Mouse (Mus musculus): ENCODE measurements around the gene Slc2a4. TPM values are rescaled to one million over a fixed set of nuclear protein-coding genes. Genes with fewer than 3 reads are reported as not detected.

The Slc2a4 gene
- polyA plus RNA-seq, 1 experiment = 0.35 TPM

DNA sequence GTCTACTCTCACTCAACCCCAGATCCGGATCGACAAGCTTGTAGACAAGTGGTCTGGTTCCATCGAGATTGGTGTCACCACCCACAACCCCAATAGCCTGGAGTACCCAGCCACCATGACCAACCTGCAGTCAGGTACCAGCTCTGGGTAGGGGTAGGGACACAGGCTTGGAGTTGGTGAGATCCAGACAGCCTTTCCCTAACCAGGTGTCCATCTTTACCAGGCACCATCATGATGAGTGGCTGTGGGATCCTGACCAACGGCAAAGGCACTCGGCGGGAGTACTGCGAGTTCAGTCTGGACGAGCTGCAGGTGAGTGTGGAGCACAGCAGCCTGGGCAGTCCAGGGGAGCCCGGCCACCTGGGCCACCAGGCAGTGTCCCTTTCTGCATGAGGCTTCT is 43.7 kb downstream of the Slc2a4 start:
- TF ChIP-seq GATA1 (IDR thresholded peaks at IDR 0.05; ENCODE audit: low read length) = no peak

DNA sequence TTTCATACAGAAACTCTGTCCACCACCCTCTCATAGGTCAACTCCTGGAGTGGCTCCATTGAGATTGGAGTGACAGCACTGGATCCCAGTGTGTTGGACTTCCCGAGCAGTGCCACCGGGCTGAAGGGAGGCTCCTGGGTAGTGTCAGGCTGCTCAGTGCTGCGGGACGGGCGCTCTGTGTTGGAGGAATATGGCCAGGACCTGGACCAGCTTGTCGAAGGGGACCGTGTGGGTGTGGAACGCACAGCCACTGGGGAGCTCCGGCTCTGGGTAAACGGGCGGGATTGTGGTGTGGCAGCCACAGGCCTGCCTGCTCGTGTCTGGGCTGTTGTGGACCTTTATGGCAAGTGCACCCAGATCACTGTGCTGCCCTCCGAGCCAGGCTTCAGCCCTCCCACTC is 45.0 kb downstream of the Slc2a4 start:
- TF ChIP-seq GATA1 (IDR thresholded peaks at IDR 0.05; ENCODE audit: low read length) = no peak

DNA sequence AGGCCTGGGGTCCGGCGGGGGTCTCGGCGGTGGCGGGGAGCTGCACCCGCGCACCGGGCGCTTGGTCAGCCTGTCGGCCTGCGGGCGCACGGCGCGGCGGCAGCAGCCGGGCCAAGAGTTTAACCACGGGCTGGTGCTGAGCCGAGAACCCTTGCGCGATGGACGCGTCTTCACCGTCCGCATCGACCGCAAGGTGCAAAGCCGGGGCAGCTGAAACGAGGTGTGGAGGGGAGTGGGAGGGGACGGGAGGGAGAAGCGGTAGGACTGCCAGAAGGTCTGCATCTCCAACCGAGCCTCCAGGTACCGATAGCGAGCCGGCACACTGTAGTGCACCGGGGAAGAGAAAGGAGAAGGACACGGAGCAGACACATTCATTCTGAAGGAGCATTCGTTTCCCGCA is 46.0 kb downstream of the Slc2a4 start:
- no peak for TF ChIP-seq GATA1 (IDR thresholded peaks at IDR 0.05; ENCODE audit: low read length)

DNA sequence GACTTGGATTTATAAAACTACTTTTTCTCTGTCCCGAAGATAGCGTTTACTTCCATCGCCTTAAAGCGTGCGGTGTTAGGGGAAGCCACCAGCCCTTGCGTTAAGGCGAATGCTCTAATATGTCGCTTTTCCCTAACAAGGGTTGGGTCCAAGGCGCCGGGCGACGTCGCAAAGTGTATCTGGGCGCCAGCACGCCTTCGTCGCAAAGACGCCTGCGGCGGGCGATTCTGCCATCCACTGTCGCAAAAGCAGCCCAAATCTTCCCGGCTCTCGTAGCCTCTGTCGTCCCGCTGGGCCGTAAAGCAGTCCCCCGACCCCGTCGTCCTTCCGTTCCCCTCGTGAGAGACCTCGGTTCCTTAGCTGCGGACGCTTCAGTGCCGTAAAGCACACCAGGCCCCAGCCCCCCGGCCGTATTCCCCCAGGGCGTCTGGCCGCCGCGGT is 46.6 kb downstream of the Slc2a4 start:
- no peak for TF ChIP-seq GATA1 (IDR thresholded peaks at IDR 0.05; ENCODE audit: low read length)

DNA sequence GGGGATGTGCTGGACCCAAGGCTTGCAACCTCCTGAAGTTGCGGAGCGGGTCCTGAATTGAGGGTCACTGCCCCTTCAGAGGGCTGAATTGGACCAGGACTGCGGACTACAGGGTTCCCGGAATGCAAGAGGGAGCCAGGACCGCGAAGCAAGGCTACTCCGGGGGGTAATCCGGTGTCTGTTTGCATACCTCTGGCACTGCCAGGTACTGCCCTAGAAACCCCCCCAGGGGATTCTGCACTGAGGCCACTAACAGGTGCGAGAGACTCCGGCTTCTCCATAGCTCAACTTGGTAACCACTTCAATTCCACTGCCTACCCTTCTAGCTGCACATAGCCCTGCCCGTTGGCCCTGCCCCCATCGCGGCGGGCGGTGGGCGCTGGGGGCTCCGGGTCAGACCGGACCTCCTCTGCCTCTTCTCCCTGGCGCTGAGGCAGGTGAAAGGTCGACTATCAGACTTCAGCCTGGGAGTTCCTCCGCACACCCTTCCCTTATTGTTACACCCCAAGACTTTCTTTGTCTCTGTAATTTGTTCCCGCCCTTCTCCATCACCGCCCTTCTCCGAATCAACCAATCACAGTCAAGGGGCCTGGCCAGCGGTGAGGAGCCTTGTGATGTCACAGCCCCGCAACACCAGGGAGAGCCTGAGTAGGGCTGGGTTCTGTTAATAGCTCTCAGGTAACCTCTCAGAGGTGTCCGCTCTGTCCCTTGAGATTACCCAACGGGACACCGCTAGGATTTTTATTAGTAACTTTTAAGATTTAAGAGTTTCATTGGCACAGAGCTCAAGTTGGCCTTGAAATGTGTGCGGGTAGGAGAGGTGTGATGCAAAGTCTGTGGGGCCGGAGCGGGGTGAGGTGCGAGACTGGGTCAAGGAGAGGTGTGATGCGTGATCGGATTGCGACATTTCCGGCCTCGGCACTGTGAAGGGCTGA is 47.2 kb downstream of the Slc2a4 start, which contains the start of the genes 2810408A11Rik and Neurl4:
Gene 2810408A11Rik, minus strand, starts transcription at position 517 of the 935 bp plus-strand sequence.
Gene Neurl4, plus strand, starts transcription at position 602 of the 935 bp plus-strand sequence.
- TF ChIP-seq GATA1 (IDR thresholded peaks at IDR 0.05; ENCODE audit: low read length) = no peak

DNA sequence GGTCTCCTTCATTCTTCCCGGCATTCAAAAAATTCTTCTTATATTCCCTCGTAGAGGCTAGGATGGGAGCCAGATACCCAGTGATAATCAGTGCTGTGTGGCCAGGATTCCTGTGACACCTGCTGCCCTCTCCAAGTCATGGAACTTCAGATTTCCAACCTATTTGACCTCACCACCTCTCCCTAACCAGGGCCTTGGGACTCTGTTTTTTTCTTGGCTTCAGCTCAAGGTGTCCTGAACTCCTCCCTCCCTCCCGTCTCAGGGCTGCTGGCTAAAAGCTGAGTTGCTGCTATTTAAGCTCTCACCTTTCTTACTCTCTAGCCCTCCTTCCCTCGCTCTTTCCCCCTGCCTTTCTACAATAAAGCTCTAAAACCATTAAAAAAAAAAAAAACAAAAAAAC is 48.1 kb downstream of the Slc2a4 start:
- TF ChIP-seq GATA1 (IDR thresholded peaks at IDR 0.05; ENCODE audit: low read length) = no peak

DNA sequence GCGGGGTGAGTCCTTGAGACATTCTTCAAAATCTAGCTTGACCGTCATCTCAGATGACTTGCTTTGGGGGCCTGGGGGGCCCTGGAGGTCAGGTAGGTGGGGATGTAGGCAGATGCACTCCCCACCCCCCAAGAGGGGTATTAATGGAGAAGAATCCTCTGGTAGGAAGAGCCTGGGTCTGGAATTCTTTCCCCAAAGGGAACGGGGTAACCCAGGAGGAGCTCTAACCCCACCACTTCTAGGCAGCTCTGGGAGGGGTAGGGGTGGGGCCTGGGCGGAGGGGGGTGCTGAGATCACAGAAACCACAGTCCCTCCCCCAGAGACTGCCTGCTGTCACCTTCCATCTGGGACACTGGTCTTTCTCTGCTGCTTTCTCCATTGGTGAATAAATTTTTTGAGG is 52.7 kb downstream of the Slc2a4 start, which contains the start of gene Acap1:
Gene Acap1, minus strand, starts transcription at position 249 of the 400 bp plus-strand sequence.
- TF ChIP-seq GATA1 (IDR thresholded peaks at IDR 0.05; ENCODE audit: low read length) = no peak

DNA sequence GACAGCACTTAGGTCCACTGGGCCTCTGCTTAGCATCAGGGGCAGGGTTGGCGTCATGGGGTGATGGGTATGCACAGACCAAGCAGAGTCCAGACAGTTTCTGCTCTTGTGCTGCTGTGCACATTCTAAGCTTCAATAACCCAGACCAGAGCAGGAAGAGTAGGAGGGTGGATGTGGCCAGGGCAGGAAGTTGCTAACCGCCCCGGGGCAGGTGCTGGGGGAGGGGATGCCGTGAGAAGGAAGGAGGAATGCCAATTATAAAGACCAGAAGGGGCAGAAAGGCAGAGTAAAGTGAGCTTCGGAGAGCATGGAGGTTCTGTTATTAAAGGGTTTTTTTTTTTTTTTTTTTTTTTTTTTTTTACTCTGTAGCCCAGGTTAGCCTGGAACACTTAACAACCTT is 53.3 kb downstream of the Slc2a4 start:
- TF ChIP-seq GATA1 (IDR thresholded peaks at IDR 0.05; ENCODE audit: low read length) = no peak

Other genes starting within 250 kb of the Slc2a4 start
- 65.1 and 65.3 TPM in 2 replicates for gene Polr2a, start 189.6 kb downstream of the Slc2a4 start, polyA plus RNA-seq (2012)
- gene Slc35g3, start 186.2 kb downstream of the Slc2a4 start, polyA plus RNA-seq (2012) = not detected in 2 replicates
- gene Zbtb4, start 182.3 kb downstream of the Slc2a4 start, polyA plus RNA-seq (2012) = 14.5 and 15.2 TPM in 2 replicates
- gene Chrnb1, start 152.2 kb downstream of the Slc2a4 start, polyA plus RNA-seq (2012) = 0.03 and 0.11 TPM in 2 replicates
- 0.39 and 0.53 TPM in 2 replicates for gene Fgf11, start 146.3 kb downstream of the Slc2a4 start, polyA plus RNA-seq (2012)
- not detected in 2 replicates for gene Tmem102, start 142.6 kb downstream of the Slc2a4 start, polyA plus RNA-seq (2012)
- gene Gm39566, start 132.9 kb downstream of the Slc2a4 start, polyA plus RNA-seq (2012) = not detected in 2 replicates
- gene Spem2, start 129.7 kb downstream of the Slc2a4 start, polyA plus RNA-seq (2012) = not detected in 2 replicates
- not detected in 2 replicates for gene Spem1, start 126.0 kb downstream of the Slc2a4 start, polyA plus RNA-seq (2012)
- 0.99 and 1.1 TPM in 2 replicates for gene Nlgn2, start 110.4 kb downstream of the Slc2a4 start, polyA plus RNA-seq (2012)
- 404 and 460 TPM in 2 replicates for gene Tmem256, start 109.7 kb downstream of the Slc2a4 start, polyA plus RNA-seq (2012)
- gene Plscr3, start 101.8 kb downstream of the Slc2a4 start, polyA plus RNA-seq (2012) = 43.0 and 56.9 TPM in 2 replicates
- gene Tnk1, start 89.5 kb downstream of the Slc2a4 start, polyA plus RNA-seq (2012) = 0.09 and 0.91 TPM in 2 replicates
- gene Tmem95, start 70.2 kb downstream of the Slc2a4 start, polyA plus RNA-seq (2012) = not detected in 2 replicates
- gene Kctd11, start 66.8 kb downstream of the Slc2a4 start, polyA plus RNA-seq (2012) = 0.27 and 0.39 TPM in 2 replicates
- 107 and 119 TPM in 2 replicates for gene Acap1, start 52.6 kb downstream of the Slc2a4 start, polyA plus RNA-seq (2012)
- gene 2810408A11Rik, start 47.2 kb downstream of the Slc2a4 start, polyA plus RNA-seq (2012) = 1.0 and 1.5 TPM in 2 replicates
- 83.2 and 85.5 TPM in 2 replicates for gene Neurl4, start 47.1 kb downstream of the Slc2a4 start, polyA plus RNA-seq (2012)
- gene Gps2, start 34.3 kb downstream of the Slc2a4 start, polyA plus RNA-seq (2012) = 246 and 266 TPM in 2 replicates
- gene Eif5a, start 26.2 kb downstream of the Slc2a4 start, polyA plus RNA-seq (2012) = 3,518 and 5,018 TPM in 2 replicates
- gene Ybx2, start 12.4 kb downstream of the Slc2a4 start, polyA plus RNA-seq (2012) = 0.19 TPM in 1 of 2 replicates, not detected in the other
- not detected in 2 replicates for gene Cldn7, start 16.6 kb upstream of the Slc2a4 start, polyA plus RNA-seq (2012)
- gene Ctdnep1, start 33.0 kb upstream of the Slc2a4 start, polyA plus RNA-seq (2012) = 224 and 279 TPM in 2 replicates
- gene Elp5, start 34.3 kb upstream of the Slc2a4 start, polyA plus RNA-seq (2012) = 7.7 and 13.2 TPM in 2 replicates
- 164 and 205 TPM in 2 replicates for gene Gabarap, start 43.0 kb upstream of the Slc2a4 start, polyA plus RNA-seq (2012)
- 92.5 and 117 TPM in 2 replicates for gene Phf23, start 47.6 kb upstream of the Slc2a4 start, polyA plus RNA-seq (2012)
- 59.6 and 66.9 TPM in 2 replicates for gene Dvl2, start 52.4 kb upstream of the Slc2a4 start, polyA plus RNA-seq (2012)
- 19.7 and 28.8 TPM in 2 replicates for gene Acadvl, start 67.2 kb upstream of the Slc2a4 start, polyA plus RNA-seq (2012)
- 7.4 and 7.6 TPM in 2 replicates for gene Dlg4, start 68.8 kb upstream of the Slc2a4 start, polyA plus RNA-seq (2012)
- not detected in 2 replicates for gene Asgr1, start 105.9 kb upstream of the Slc2a4 start, polyA plus RNA-seq (2012)
- gene Asgr2, start 144.5 kb upstream of the Slc2a4 start, polyA plus RNA-seq (2012) = not detected in 2 replicates
- not detected in 2 replicates for gene Mgl2, start 182.1 kb upstream of the Slc2a4 start, polyA plus RNA-seq (2012)
- 1.5 and 4.3 TPM in 2 replicates for gene Clec10a, start 208.0 kb upstream of the Slc2a4 start, polyA plus RNA-seq (2012)